Mouse (Mus musculus) olfactory bulb, adult 2 months (tissue): Measurements from ENCODE around the gene Fnbp1. TPM values are rescaled to one million over a fixed set of nuclear protein-coding genes. Genes with fewer than 3 reads are reported as not detected.

Source experiments
- H3K27ac ChIP-seq: fragments of 200-500 bp; 2 replicates; pipeline ENCODE4 v1.5.1; 2012; ENCODE audit warnings: low read depth, low read length; ENCODE audit not compliant: insufficient read depth
- H3K4me1 ChIP-seq: fragments of 200-500 bp; 2 replicates; pipeline ENCODE4 v1.6.1; 2012; ENCODE audit warnings: low read length; ENCODE audit not compliant: control insufficient read depth, insufficient read depth
- H3K4me3 ChIP-seq: fragments of 200-500 bp; 2 replicates; pipeline ENCODE4 v1.5.1; 2012; ENCODE audit warnings: mild to moderate bottlenecking, low read depth, low read length, moderate library complexity; ENCODE audit not compliant: insufficient read depth
- CTCF ChIP-seq: fragments of 200-500 bp; IDR thresholded peaks from 2 replicates; pipeline ENCODE4 v1.5.1; 2012; ENCODE audit warnings: low read depth, mild to moderate bottlenecking, low read length, moderate library complexity; ENCODE audit not compliant: insufficient read depth
- POLR2A ChIP-seq: fragments of 200-500 bp; IDR thresholded peaks from 2 replicates; pipeline ENCODE4 v1.6.1; 2012; ENCODE audit warnings: mild to moderate bottlenecking, low read depth, low read length, moderate library complexity; ENCODE audit not compliant: insufficient read depth
- WGBS: fragments of 180-500 bp; shearing (Covaris S2); methylation state at CpG from one replicate; pipeline ENCODE4 v1.1.7; 2018; 5-methylcytosine and 5-hydroxymethylcytosine counted together
- polyA plus RNA-seq: library from polyadenylated mRNA; stranded (reverse); fragments of >200 nt; gene quantifications from 2 replicates; pipeline ENCODE4 v1.2.4, GENCODE M21; 2012; ENCODE audit warnings: low replicate concordance; ENCODE audit not compliant: missing spikeins, insufficient read depth, insufficient read length

The Fnbp1 gene
- polyA plus RNA-seq, 1 experiment: 1,096 TPM

GRCm38 (mm10) chr2:31086543-31086942, 55.3 kb downstream of the Fnbp1 start:
- no peak for TF ChIP-seq CTCF
- no peak overlapping the region for H3K27ac ChIP-seq
- peaks cover 26% of the 10 kb centered on the region for H3K4me1 ChIP-seq
- no peak overlapping the region for H3K4me3 ChIP-seq

- TF ChIP-seq CTCF: no peak
- 96% methylated on average over 9 of the region's 9 CpGs for WGBS
- Histone ChIP-seq H3K4me1 (peaks cover 16% of the 10 kb centered on the region), H3K27ac (no peak overlapping the region), H3K4me3 (no peak overlapping the region)
These were observed 57.5 kb downstream of the Fnbp1 start for GRCm38 (mm10) chr2:31084169-31084850.

- H3K4me1 ChIP-seq: peaks cover 8% of the 10 kb centered on the region
- no peak overlapping the region for H3K4me3 ChIP-seq
- 98% methylated on average over 8 of the region's 8 CpGs for WGBS
- H3K27ac ChIP-seq: no peak overlapping the region
- TF ChIP-seq CTCF (no peak), POLR2A (no peak)
These were observed 58.4 kb downstream of the Fnbp1 start for GRCm38 (mm10) chr2:31083372-31083771.

GRCm38 (mm10) chr2:31082639-31083038, 59.2 kb downstream of the Fnbp1 start:
- 89% methylated on average over 17 of the region's 17 CpGs for WGBS
- TF ChIP-seq POLR2A (no peak), CTCF (no peak)
- Histone ChIP-seq H3K27ac (no peak overlapping the region), H3K4me1 (peaks cover 4% of the 10 kb centered on the region), H3K4me3 (no peak overlapping the region)

GRCm38 (mm10) chr2:31081349-31081748, 60.5 kb downstream of the Fnbp1 start:
- no peaks in the 10 kb centered on the region for H3K4me1 ChIP-seq
- 92% methylated on average over 4 of the region's 4 CpGs for WGBS
- TF ChIP-seq POLR2A (no peak), CTCF (no peak)
- no peak overlapping the region for H3K27ac ChIP-seq
- no peak overlapping the region for H3K4me3 ChIP-seq

- WGBS: 83% methylated on average over 6 of the region's 6 CpGs
- TF ChIP-seq CTCF: no peak
- no peak for TF ChIP-seq POLR2A
These were observed 62.7 kb downstream of the Fnbp1 start for GRCm38 (mm10) chr2:31079117-31079516.

DNA sequence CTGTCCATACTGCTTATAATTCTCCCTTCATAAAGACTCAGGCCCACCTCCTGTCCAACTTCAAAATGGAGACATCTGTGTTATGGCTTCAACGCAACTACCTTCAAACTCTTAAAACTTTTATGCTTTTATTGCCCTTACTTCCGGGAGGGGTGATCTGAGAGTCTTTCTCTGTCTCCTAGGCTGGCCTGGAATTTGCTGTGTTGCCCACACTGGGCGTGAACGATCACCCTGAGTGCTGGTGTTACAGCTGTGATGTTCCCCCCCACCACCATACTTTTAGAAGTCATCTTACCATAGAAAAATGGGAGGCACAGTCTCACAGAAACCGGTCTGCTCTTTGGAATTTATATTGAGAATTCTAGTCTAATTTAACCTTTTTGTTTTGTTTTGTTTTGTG, 64.2 kb downstream of the Fnbp1 start:
- Histone ChIP-seq H3K4me1 (no peaks in the 10 kb centered on the region), H3K27ac (no peak overlapping the region), H3K4me3 (no peak overlapping the region)
- TF ChIP-seq POLR2A (no peak), CTCF (no peak)
- WGBS: 95% methylated on average over 5 of the region's 5 CpGs

More at GRCm38 (mm10) chr2:31079117-31079516, 62.7 kb downstream of the Fnbp1 start:
- Histone ChIP-seq H3K27ac (no peak overlapping the region), H3K4me1 (no peaks in the 10 kb centered on the region), H3K4me3 (no peak overlapping the region)

DNA sequence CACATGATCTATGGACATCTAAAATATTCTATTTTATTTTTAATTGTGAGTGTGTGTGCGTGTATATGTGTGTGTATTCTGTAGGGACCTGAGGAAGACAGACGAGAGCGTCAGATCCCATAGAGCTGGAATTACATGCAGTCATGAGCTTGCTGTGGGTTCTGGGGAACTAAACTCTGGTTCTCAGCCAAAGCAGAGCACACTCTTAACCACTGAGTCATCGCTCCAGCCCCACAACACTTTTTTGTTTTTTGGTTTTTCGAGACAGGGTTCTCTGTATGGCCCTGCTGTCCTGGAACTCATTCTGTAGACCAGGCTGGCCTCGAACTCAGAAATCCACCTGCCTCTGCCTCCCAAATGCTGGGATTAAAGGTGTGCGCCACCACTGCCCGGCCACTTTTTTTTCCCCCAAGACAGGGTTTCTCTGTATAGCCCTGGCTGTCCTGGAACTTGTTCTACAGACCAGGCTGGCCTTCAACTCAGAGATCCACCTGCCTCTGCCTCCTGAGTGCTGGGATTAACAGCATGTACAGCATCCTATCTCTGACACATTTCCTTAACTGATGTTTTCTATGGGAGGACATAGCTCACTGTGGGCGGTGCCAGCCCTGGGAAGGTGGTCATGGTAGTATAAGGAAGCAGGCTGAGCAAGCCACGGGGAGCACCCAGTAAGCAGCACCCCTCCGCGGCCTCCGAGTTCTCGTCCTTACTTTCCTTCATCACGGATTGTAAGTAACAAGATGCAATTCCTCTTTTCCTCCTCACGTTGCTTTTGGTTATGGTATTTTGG, 65.3 kb downstream of the Fnbp1 start:
- Histone ChIP-seq H3K27ac (no peak overlapping the region), H3K4me1 (no peaks in the 10 kb centered on the region), H3K4me3 (no peak overlapping the region)
- no peak for TF ChIP-seq CTCF
- TF ChIP-seq POLR2A: no peak
- 91% methylated on average over 16 of the region's 16 CpGs for WGBS

DNA sequence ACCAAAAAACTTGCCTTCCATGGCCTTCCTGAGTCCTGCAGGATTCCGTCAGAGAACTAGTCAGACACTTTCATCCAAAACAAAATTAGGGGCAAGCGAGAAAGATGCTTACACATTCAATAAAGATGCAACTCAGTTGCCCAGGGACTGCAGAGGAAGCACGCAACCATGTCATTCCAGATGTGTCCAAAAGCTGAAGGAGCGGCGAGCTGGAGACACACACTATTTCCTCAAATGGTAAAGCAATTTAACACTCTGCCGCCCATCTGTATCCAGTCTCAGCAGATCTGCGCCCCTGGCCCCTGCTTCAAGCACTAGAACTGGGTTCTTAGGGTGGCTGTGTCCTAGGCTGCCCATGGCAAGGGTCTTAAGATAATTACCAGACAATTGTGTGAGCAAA, 66.0 kb downstream of the Fnbp1 start:
- TF ChIP-seq CTCF (no peak), POLR2A (no peak)
- H3K27ac ChIP-seq: no peak overlapping the region
- no peak overlapping the region for H3K4me3 ChIP-seq
- H3K4me1 ChIP-seq: no peaks in the 10 kb centered on the region
- WGBS: 92% methylated on average over 7 of the region's 7 CpGs

GRCm38 (mm10) chr2:31075168-31075567, 66.6 kb downstream of the Fnbp1 start:
- no peak overlapping the region for H3K27ac ChIP-seq
- 92% methylated on average over 2 of the region's 2 CpGs for WGBS
- H3K4me3 ChIP-seq: no peak overlapping the region
- TF ChIP-seq CTCF (no peak), POLR2A (no peak)
- no peaks in the 10 kb centered on the region for H3K4me1 ChIP-seq
